ENCODE assay signal across 10 mouse cellular contexts in the genomic region with DNA sequence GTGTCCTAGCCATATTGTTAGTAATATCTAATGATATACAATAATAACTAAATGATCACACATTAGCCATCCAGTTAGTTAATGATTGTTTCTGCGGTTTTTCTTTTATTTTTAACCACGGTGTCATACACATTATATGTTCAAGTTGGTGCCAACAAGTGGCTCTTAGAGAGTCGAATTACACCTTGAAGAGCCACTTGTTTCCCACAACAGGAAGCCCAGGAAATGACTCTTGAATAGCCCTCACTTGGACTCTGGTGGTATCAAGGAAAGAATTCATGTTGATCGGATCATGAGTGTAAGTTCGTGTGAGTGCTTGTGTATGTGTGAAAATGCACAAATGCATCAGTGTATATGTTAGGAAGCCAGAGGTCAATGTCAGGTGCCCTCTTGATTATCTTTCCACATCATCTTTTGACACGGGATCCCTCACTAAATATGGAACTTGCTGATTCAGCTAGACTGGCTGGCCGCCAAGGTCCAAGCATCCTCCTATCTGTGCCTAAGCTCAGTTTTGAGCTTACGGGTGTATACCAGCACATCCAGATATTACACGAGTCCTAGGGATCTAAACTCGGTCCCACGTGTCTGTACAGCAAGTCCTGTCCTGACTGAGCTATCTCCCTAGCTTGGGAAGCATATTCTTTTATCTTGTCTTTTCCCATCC. TPM values are rescaled to one million over a fixed set of nuclear protein-coding genes. Genes with fewer than 3 reads are reported as not detected.
DNase-seq lines count a peak whose midpoint lies in the region; ATAC-seq lines count a peak whose summit lies in the region.
"Had no signal": no experiment of that assay in that cellular context is flagged by ENCODE, and none has a peak within 500 bp of the region (broad histone marks: within the 10 kb centered on the region; RNA-seq: fewer than 3 reads in every experiment).

No protein-coding gene starts in this region.

- no peak for ATAC-seq in megakaryocyte-erythroid progenitor cell, adult 5-6 weeks (replicated peaks; ENCODE audit: low FRiP score, low TSS enrichment, poor library complexity, severe bottlenecking)
- ATAC-seq: midbrain, embryonic 15.5 days had no signal

- peak; percentile 63 for DNase-seq in heart, adult 11 months
- DNase-seq in heart, adult 9 months (ENCODE audit: low spot score in 2 of 2): no peak
- DNase-seq in testis, postnatal 10 days (ENCODE audit: low spot score): peak; percentile 50
- DNase-seq in testis, postnatal 14 days (ENCODE audit: low spot score): no peak
- peak; percentile 62 for DNase-seq in cerebellum, adult 8-10 months
- no peak for DNase-seq in frontal cortex, postnatal 25 days (ENCODE audit: low spot score in 2 of 2)
- DNase-seq: thymus, postnatal 36 days had no signal

RNA-seq across cellular contexts. Expression of a gene that starts 46.2 kb away (rescaled TPM):
- not detected in 2 replicates for total RNA-seq in megakaryocyte-erythroid progenitor cell, adult 5-6 weeks (2014; fragmentation: Nextera tagmentation)
- not detected in 2 replicates for total RNA-seq in megakaryocyte-erythroid progenitor cell, adult 5-6 weeks (2017)
- total RNA-seq: common myeloid progenitor, adult 5-6 weeks had no signal

Comparison
In these comparisons a context has a peak if more than half of its experiments do, and no peak if none do; other contexts are left out.
1. DNase-seq: peak in heart, adult 11 months (single experiment), testis, postnatal 10 days (single experiment) and cerebellum, adult 8-10 months (single experiment); none in heart, adult 9 months (0 of 2), testis, postnatal 14 days (single experiment) and frontal cortex, postnatal 25 days (0 of 2).